Mouse (Mus musculus): ENCODE measurements at regions not wholly inside any gene's neighbourhood (a gene's known extent, or its start where the extent isn't known, plus 50 kb on each side); places are given as distances from the start of the nearest gene placed in this dataset.

- no peak for ATAC-seq (replicated peaks; ENCODE audit: poor library complexity, severe bottlenecking)
Observed at GRCm38 (mm10) chr9:61770207-61770955, 144.0 kb downstream of the Rplp1 start.

GRCm38 (mm10) chr9:61766187-61766586 is 148.2 kb downstream of the Rplp1 start:
- ATAC-seq (replicated peaks; ENCODE audit: poor library complexity, severe bottlenecking): no peak

- ATAC-seq (replicated peaks; ENCODE audit: poor library complexity, severe bottlenecking): no peak
Observed at GRCm38 (mm10) chr9:61765366-61765765, 149.0 kb downstream of the Rplp1 start.

- no peak for ATAC-seq (replicated peaks; ENCODE audit: poor library complexity, severe bottlenecking)
Observed at GRCm38 (mm10) chr9:61757806-61758205, 156.5 kb downstream of the Rplp1 start.

- ATAC-seq (replicated peaks; ENCODE audit: poor library complexity, severe bottlenecking): no peak
Observed at GRCm38 (mm10) chr9:61756801-61757342, 157.5 kb downstream of the Rplp1 start.

GRCm38 (mm10) chr9:61756224-61756800 is 158.0 kb downstream of the Rplp1 start:
- ATAC-seq (replicated peaks; ENCODE audit: poor library complexity, severe bottlenecking): no peak

GRCm38 (mm10) chr9:61755311-61755710 is 159.0 kb downstream of the Rplp1 start:
- ATAC-seq (replicated peaks; ENCODE audit: poor library complexity, severe bottlenecking): no peak

- ATAC-seq (replicated peaks; ENCODE audit: poor library complexity, severe bottlenecking): peak; percentile 68
Observed at GRCm38 (mm10) chr9:61753795-61754194, 160.5 kb downstream of the Rplp1 start.

- no peak for ATAC-seq (replicated peaks; ENCODE audit: poor library complexity, severe bottlenecking)
Observed at GRCm38 (mm10) chr9:61749201-61749600, 165.1 kb downstream of the Rplp1 start.

GRCm38 (mm10) chr9:61748416-61748815 is 165.9 kb downstream of the Rplp1 start:
- no peak for ATAC-seq (replicated peaks; ENCODE audit: poor library complexity, severe bottlenecking)

GRCm38 (mm10) chr9:61746401-61746800 is 167.9 kb downstream of the Rplp1 start:
- no peak for ATAC-seq (replicated peaks; ENCODE audit: poor library complexity, severe bottlenecking)

GRCm38 (mm10) chr9:61745301-61745801 is 169.0 kb downstream of the Rplp1 start:
- no peak for ATAC-seq (replicated peaks; ENCODE audit: poor library complexity, severe bottlenecking)

- ATAC-seq (replicated peaks; ENCODE audit: poor library complexity, severe bottlenecking): no peak
Observed at GRCm38 (mm10) chr9:61733540-61733939, 180.8 kb downstream of the Rplp1 start.

GRCm38 (mm10) chr9:61732747-61733146 is 181.6 kb downstream of the Rplp1 start:
- ATAC-seq (replicated peaks; ENCODE audit: poor library complexity, severe bottlenecking): no peak

GRCm38 (mm10) chr9:61728115-61728514 is 186.2 kb downstream of the Rplp1 start:
- ATAC-seq (replicated peaks; ENCODE audit: poor library complexity, severe bottlenecking): no peak

- no peak for ATAC-seq (replicated peaks; ENCODE audit: poor library complexity, severe bottlenecking)
Observed at GRCm38 (mm10) chr9:61727651-61728050, 186.7 kb downstream of the Rplp1 start.

GRCm38 (mm10) chr9:61724070-61724469 is 190.3 kb downstream of the Rplp1 start:
- no peak for ATAC-seq (replicated peaks; ENCODE audit: poor library complexity, severe bottlenecking)

GRCm38 (mm10) chr9:61723021-61723581 is 191.2 kb downstream of the Rplp1 start:
- no peak for ATAC-seq (replicated peaks; ENCODE audit: poor library complexity, severe bottlenecking)

GRCm38 (mm10) chr9:61721851-61722250 is 192.5 kb downstream of the Rplp1 start:
- ATAC-seq (replicated peaks; ENCODE audit: poor library complexity, severe bottlenecking): no peak

GRCm38 (mm10) chr9:61721071-61721470 is 193.3 kb downstream of the Rplp1 start:
- no peak for ATAC-seq (replicated peaks; ENCODE audit: poor library complexity, severe bottlenecking)

GRCm38 (mm10) chr9:61720206-61720605 is 194.1 kb downstream of the Rplp1 start:
- ATAC-seq (replicated peaks; ENCODE audit: poor library complexity, severe bottlenecking): no peak
